Mouse (Mus musculus): ENCODE results near the gene Cpa1.

DNA sequence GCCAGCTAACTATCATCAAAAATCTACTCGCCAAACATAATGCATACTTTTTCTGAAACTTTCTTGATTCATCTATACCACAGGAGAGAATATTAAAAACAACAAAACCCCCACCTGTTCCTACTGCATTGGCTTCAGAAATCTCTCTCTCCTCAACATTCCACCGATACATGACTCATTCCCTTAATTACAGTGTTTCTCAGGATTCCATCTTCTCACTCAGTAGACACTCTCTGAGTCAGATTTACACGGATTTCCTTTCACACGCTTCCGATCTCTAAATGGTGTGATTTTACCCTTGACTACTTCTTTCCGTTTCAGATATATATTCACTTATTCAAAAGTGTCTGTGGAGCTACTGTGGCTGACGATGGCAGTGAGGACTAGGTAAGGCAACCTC, 48.2 kb downstream of the Cpa1 start:
- no peak for TF ChIP-seq CTCF (IDR thresholded peaks at IDR 0.05; ENCODE audit: extremely low read depth, insufficient read depth, low read length)
- no peak for TF ChIP-seq POLR2A (IDR thresholded peaks at IDR 0.05; ENCODE audit: extremely low read depth, insufficient read depth, low read length)
